Mouse (Mus musculus): ENCODE results near the gene Siglecg.
"Not testable (repeated sequence)": the region's sequence is repeated elsewhere in the genome, so short reads cannot be mapped to it uniquely, and the experiment has no call there.

Gene Siglecg

DNA sequence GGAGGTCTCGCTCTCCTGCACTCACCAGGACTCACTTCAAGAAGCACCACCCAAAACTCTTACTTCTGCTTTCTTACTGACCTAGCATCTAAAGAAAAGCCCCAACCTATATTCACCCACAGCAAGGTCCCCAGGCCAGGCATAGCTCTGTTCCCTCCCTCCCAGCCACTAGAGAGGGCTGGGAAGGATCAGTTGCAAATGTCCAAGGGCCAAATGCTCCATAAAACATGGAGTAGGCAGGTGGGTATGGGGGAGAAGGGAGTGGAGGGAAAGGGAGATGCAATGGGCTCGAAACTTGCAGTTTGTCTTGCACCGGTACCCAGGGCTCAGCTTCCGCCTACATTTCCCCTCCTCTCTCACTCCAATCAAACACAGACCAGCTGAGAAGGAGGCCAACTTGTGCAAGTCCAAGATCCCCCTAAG lies at the start of gene Siglecg:
Siglecg (plus strand) TSS at position 74 of the 423 bp plus-strand sequence.
- no peak for DNase-seq (ENCODE audit: low spot score in 2 of 2)

DNA sequence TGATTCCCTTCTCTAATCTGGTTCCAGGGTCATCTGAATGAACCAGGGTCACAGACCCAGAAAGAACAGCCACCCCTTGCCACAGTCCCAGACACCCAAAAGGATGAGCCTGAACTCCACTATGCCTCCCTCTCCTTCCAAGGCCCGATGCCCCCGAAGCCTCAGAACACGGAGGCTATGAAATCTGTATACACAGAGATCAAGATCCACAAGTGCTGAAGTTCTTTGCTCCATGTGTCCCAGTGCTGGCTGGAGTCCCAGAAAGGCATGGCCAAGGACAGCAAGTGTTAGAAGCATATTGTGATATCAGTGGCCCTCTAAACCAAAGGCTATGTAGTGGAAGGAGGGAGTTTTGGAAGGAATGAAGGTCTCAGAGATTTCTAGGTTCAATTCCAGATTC lies 49.4 kb upstream of the Siglecg start:
- DNase-seq (ENCODE audit: low spot score in 2 of 2): no peak

DNA sequence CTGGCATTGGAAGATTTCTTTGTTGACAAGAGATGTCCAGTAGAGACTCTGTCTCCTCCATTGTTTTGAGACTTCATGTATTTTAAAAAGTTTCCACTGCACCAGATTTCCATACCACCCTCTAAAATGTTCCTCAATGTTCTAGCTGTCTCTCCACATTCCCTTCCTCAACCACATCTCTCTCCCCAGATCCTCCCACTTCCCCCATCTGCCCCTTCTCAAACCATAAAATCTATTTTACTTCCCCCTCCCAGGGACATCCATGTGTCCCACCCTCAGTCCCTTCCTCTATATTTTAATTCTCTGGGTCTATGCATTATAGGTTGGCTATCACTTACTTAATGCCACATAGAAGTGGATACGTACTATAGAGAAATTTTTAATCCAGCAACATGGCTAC lies 46.6 kb upstream of the Siglecg start:
- DNase-seq (ENCODE audit: low spot score in 2 of 2): no peak

DNA sequence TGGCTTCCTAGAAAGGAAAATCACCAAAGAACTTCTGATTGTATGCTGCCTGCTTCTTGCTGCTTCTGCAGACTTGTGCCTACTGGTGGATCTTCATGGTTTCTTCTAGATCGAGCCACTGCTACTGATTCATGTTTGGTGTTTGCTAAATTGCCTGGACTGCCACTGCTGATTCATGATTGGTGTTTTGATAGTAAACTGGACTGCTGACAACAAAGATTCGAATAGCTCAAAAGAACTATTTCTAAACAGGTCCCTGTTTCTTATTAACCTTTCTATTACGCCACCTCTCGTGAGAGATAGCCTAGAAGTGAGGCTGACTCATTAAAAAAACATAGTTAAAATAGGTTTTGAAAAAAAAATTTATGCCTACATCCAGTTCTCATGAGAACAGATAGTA lies 46.0 kb upstream of the Siglecg start:
- no peak for DNase-seq (ENCODE audit: low spot score in 2 of 2)

DNA sequence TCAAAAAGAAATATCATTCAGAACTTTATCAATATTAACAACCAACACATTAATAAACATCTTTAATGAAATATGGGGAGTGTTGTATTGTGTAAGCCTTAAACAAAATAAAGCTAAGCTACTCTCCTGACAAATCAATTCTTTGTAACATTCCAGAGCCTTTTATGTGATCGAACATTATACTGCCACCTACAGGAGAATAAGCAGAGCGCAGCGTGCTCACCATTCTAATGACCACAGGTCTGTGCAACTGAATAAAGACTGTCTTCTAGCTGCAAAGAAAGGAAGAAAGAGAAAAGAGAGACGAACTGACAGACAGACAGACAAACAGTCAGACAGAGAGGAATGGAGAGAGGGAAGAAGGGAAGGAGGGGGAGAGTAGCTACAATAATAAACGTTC lies 29.8 kb upstream of the Siglecg start:
- peak in 1 of 2 experiments; percentile 16 for DNase-seq (ENCODE audit: low spot score in 2 of 2)

DNA sequence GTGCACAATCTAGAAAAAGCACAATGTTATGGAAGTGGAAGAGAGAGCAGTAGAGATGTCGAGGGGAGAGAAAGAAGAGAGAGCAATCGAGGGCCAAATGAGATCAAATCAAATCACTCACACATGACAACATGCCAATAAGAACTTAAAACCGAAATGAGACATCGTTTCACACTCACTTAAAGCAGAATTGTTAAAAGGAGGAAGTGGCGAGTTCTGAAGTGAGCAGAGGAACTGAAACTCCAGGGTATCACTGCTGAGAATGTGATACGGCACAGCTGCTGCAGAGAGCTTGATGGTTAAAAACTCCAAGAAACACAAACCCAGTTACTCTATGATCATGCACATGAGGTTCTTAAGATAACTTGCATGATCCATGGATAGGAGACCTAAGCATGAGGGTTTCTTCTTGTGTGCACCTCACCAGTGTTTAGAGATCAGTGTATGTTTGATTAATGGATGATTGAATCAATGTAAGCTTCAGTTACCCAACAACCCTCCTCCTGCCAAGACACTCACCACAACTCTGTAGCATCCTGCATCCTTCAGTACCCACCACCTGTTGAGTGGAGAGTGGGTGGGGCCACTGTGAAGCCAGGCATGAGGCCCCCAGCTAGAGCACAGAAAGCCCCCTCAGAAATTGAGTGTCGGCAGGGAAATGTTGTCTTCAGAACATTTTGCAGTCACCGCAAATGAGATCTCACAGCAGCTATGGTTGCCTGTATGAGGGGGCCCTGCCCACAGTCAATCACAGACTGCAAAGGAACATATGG lies 15.5 kb upstream of the Siglecg start:
- DNase-seq (ENCODE audit: low spot score in 2 of 2): no peak

DNA sequence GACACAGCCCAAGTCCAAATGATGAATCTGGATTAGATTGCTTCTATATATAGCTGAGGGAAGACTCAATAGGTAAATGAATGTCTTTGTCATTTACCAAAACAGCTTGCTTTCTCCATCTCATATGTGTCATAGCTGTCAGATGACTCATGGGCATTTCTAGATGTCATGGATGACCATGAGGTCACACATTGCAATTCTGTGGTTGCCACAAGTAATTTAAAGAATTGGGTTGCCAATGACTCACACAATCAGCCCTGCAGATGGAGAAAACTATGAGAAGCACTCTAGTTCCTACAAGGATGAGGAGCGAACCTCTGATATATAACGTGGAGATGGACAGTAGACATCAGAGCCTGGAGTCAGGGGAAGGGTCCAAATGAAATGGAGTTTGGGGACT lies 8.5 kb upstream of the Siglecg start:
- DNase-seq (ENCODE audit: low spot score in 2 of 2): no peak

DNA sequence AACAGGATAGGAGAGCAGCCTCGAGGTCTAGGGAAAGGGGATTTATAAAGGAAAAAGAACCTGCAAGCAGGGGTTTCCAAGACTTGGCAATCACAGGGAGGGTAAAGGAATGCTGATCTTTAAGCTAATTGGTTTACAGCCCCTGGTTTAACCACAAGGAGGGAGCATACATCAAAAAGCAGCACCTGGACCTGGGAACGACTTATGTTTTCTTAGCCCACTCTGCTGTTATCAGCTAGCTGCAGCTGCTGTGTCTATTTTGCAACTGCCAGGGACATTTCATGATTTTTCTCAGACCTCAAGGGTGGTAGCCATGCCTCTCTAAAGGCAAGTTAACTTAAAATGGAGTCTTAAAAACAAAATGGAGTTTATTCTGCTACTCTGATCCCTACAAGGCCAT lies 5.3 kb upstream of the Siglecg start:
- no peak for DNase-seq (ENCODE audit: low spot score in 2 of 2)

DNA sequence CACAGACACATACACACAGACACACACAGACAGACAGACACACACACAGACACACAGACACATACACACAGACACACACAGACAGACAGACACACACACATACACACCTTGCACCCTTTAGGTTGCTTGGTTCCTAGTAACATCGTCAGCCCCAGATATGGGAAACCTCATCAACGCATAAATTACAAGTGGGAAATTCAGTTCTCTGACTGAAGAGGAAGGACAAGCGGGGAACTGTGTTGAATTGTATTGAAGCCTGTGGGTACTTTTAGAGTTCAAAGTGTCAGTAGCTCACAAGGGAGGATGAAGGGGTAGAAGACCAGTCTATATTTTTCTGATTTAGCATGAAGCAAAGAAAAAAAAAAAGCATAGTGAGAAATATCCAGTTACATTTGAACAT lies 431 bp upstream of the Siglecg start:
- no peak for DNase-seq (ENCODE audit: low spot score in 2 of 2)

DNA sequence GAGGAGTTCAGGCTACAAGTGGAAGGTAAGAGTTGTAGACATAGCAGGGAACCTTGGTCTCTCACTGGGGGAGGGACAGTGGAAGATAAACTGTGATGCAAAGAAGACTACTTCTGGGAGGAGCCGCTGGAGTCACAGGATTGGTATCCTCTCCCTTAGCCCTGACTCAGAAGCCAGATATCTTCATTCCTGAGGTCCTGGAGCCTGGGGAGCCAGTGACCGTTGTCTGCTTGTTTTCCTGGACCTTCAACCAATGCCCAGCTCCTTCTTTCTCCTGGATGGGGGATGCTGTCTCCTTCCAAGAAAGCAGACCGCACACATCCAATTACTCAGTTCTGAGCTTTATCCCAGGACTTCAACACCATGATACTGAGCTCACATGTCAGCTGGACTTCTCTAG lies 1.1 kb downstream of the Siglecg start:
- no peak for DNase-seq (ENCODE audit: low spot score in 2 of 2)

DNA sequence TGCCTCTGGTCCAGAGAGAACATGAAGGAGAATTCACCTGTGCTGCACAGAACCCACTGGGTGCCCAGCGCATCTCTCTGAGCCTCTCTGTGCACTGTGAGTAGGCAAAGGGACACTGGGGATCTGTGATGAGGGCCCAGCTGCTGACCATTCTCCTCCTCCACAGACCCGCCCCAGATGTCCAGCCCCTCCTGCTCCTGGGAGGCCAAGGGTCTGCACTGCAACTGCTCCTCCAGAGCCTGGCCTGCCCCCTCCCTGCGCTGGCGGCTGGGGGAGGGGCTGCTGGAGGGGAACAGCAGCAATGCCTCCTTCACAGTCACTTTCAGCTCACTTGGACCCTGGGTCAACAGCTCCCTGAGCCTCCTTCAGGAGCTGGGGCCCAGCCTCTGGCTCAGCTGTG lies 3.7 kb downstream of the Siglecg start:
- not testable (repeated sequence) for DNase-seq (ENCODE audit: low spot score in 2 of 2)

DNA sequence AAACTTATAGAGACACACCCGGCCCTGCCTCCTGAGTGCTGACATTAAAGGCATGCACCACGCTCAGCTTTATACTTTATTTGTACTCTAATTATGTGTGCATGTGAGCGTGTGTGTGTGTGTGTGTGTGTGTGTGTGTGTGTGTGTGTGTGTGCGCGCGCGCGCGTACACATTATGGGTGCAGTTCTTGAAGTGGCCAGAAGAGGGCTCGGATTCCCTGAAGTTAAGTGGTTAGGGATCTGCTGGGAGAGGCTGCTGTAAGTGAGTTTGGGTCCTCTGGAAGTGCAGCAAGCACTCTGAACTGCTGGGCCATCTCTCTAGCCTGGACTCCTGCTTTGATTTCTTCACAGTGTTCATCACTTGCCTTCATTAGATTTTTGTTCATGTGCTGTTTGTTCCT lies 9.3 kb downstream of the Siglecg start:
- DNase-seq (ENCODE audit: low spot score in 2 of 2): no peak

DNA sequence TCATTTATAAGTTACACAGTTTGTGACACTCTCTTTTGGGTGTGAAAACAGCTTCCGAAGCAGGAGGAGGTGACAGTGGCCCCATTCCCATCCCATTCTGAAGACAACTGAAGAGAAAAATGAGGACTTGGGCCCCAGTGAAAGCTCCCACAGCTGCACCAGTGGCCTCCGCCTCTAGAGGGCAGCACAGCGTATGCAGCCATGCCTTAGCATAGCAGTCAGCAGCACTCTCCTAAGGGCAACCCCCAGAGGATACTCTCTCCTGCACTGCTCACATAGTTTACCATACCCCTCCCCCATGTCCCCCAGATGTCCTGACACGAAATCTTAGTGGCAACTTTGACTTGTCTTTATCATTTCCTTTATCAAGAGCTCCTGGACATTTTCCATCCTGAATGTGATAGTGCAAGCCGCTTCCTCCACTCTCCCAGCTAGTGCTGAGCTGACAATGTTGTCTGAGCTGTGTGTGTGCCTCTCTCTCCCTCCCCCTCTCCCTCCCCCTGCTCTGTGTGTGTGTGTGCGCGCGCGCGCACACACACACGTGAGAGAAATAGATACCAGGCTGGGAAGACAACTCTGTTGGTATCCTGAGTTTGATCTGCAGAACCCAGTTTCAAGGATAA lies 15.1 kb downstream of the Siglecg start:
- peak; percentile 67 to 77 for DNase-seq (ENCODE audit: low spot score in 2 of 2)

DNA sequence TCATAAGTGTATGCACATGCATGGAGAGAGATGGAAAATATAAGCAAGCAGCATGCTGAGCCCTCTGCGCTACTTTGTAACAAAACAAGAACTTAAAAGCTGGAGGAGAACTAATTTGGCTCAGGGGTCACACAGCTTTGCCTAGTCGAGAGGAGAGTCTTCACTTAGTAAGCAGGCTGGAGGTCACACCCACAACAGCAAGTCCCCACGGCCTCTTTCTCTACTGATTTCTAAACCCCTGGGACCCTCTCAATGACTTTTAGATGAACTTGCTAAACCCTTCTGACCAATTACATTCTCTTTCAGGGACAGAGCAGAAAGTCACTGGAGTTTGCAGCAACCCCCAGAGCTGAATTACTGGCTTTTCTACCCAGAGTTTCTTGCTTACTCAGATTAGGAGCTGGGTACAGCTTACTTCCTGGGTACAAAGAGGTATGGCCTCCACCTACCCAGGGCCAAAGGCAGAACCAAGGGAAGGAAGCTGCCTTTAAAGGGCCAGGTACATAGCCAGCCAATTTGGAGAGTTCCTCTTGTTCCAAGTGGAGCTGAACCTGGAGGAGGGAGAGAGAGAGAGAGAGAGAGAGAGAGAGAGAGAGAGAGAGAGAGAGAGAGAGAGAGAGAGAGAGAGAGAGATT lies 16.1 kb downstream of the Siglecg start:
- DNase-seq (ENCODE audit: low spot score in 2 of 2): no peak

DNA sequence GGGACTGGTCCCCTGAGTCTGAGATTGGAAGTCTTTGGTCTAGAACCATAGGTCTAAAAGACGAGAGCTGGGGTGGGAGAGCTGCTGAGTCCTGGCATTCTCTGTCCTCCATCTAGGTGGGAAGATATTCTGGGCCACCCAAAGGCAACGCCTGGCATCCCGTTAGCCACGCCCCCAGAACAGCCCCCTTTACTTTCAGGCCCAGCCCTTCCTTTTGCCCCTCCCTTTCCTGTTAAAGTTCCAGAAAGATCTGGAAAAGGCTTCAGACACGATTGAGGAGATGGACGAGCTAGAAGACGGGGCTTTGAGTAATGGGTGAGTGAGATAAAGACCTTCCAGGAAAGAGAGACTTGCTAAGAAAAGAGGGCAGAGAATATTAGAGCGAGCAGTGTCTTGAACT lies 19.4 kb downstream of the Siglecg start, which contains the start of gene Lim2:
Lim2 (plus strand) TSS at position 265 of the 400 bp plus-strand sequence.
- DNase-seq (ENCODE audit: low spot score in 2 of 2): no peak

DNA sequence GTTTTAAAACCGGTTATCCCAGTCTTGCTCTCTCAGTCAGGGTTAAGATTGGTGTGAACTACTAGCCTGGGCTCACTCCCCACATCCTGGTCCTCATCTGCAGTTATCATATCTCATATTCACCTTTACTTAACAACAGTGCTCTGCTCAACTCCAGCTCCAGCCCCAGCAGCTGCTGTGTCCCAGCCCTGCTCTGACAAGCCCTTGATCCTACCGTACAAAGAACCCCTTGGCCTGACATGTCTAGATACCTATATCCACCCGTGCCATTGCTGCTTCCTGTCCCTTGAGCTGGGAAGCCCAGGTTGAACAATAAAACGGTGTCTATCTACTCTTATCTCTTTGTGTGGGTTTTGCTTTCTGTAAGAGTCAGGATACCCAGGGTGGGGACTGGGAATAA lies 21.5 kb downstream of the Siglecg start:
- no peak for DNase-seq (ENCODE audit: low spot score in 2 of 2)

DNA sequence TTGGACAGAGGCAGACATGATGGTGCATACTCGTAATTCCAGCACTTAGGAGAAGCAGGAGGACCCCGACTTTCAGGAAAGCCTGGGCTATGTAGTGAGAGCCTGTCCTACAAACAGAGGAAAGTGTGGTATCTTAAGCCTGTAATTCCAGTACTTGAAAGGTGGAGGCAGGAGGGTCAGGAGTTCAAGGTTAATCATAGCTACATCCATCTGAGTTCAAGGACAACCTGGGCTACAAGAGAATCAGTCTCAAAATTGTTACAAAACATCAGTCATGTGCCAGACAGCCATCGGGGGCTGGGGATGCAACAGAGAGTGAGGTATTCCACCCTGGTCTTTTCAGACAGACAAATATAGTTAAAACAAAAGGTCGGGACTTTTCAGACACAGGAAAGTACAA lies 24.9 kb downstream of the Siglecg start:
- no peak for DNase-seq (ENCODE audit: low spot score in 2 of 2)

DNA sequence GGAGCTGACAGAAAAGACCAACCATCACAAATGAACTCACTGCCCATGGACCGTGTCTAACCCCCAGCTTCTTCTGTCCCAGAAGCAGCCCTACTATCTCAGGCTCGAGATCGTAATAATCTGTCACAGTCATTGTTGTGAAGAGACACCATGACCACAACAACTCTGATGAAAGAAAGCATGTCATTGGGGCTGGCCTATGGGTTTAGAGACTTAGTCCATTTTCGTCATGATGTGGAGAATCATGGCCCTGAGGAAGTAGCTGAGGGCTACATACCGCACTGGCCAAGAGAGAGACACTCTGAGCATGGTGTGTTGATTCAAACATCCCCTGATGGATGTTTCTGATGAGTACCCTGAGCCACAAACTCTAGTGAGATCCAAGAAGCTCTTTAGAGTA lies 26.7 kb downstream of the Siglecg start:
- no peak for DNase-seq (ENCODE audit: low spot score in 2 of 2)

DNA sequence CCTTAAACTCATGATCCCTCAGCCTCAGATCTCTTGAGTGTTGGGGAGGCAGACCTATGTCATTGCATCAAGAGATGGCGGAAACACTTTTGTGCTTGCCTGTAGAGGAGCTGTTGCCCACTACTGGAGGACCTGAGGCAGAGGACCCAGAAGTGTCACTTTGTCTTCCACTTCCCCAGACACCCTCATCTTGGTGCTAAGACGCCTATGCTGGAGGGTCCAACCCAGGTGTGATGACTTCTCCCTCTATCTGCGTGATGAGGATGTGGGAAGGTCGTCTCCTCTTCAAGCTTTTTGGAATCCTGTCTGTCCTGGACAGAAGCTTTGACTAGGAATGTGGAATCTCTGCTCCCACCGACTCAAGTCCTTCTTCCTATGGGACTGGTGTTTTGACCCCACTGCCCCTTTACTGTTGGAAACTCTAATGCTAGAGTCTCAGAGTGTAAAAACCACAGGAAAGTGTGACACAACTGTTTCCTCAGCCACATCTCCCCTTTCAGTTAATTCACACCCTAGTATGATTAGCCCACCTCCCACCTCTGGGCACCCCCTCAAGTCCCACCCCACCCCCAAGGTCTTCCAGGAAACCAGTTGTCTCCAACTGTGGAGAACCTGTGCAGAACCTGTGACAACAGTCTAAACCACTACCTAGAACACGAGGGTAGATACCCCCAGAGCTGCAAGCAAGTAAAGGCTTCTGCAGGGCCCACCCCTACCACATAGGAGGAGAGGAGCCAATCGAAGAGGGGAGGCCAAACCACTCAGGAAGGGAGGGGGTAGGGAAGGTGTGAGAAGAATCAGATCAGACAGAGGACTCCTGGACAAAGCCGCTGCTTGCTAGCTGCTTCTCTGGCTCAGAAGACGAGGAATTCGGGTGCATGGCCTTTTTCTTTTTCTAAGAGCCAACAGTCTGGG lies 28.6 kb downstream of the Siglecg start, which contains the start of gene Nkg7:
Nkg7 (plus strand) TSS at position 733 of the 915 bp plus-strand sequence.
- DNase-seq (ENCODE audit: low spot score in 2 of 2): no peak

DNA sequence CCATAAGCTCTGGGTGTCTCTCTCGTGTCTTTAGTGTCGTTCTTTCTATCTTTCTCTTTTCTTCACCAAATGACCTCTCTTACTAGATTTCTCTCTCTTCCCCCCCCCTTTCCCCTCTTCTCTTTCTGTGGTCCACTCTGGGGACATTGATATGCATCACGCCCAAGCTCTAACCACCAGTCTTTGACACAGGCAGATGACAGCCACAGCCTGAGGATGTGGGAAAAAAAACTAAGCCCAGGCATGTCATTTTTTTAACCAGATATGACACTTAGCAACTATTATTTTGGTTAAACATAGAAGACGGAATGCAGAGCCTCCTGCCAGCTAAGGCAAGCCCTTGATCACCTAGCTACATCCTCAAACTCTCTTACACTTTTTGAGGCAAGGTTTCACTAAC lies 30.6 kb downstream of the Siglecg start:
- DNase-seq (ENCODE audit: low spot score in 2 of 2): no peak

DNA sequence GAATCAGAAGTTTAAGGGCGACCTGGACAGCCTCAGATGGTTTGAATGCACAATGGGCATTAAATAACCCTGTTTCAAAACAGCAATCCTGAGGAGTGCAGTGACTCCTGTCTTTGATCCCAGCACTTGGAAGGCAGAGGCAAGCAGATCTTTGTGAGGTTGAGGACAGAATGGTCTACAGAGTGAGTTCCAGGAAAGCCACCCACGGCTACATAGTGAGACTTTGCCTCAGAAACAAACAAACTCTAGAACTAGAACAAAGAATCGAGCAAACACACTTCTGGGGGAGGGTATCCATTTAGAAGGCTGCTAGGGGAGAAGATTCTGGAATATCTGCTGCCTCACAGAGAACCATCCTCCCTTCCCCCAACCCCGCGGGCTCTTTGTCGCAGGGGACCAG lies 32.5 kb downstream of the Siglecg start, which contains the start of gene Cldnd2:
Cldnd2 (plus strand) TSS at position 301 of the 400 bp plus-strand sequence.
- no peak for DNase-seq (ENCODE audit: low spot score in 2 of 2)

DNA sequence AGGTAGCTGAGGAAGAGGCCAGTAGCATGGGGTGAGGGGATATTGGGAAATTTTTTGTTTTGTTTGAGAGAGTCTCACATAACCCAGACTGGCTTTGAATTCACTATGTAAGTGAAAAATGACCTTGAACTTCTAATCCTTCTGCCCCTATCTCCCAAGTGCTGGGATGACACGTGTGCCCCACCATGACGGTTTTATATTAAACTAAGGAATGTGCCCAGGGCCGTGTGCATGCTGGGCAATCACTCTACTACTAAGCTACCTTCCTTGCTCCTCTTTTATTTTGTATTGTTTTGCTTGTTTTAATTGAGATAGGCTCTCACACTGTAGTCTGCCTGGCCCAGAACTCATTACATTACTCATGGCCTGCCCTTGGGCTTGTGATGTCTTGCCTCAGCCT lies 33.1 kb downstream of the Siglecg start:
- no peak for DNase-seq (ENCODE audit: low spot score in 2 of 2)

Data from cerebellum, postnatal 4 days (tissue).